Comparison of ENCODE assay signal across 10 mouse cellular contexts in the genomic region with DNA sequence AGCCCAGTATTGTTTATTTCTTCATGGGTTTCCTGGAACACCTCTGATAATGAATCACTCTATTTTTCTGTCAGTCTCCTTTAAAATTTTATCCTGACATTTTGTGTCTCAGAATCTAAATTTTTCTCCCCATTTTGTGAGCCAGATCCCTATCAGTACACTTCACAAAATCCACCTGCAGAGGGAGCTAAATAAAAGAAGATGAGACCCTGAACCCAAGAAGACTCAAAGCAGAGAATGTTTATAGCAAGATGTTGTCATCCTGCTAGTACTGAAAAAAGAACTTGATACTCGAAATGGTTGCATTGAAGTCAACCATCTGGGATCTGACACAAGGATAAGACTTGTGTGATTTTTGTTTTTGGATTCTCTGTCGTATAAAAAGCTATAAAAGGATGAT. TPM values are rescaled to one million over a fixed set of nuclear protein-coding genes. Genes with fewer than 3 reads are reported as not detected.
DNase-seq lines count a peak whose midpoint lies in the region; ATAC-seq and TF ChIP-seq lines count a peak whose summit lies in the region.
"Had no signal": no experiment of that assay in that cellular context is flagged by ENCODE, and none has a peak within 500 bp of the region (broad histone marks: within the 10 kb centered on the region; RNA-seq: fewer than 3 reads in every experiment).

No protein-coding gene starts in this region.

- H3K4me3 ChIP-seq in embryonic facial prominence, embryonic 11.5 days (ENCODE audit: low read depth, low read length) = no peak overlapping the region
- H3K4me3 ChIP-seq in embryonic facial prominence, embryonic 10.5 days = no peak overlapping the region
- H3K4me3 ChIP-seq in liver, embryonic 14.5 days (ENCODE audit: insufficient read depth in 1 of 2, low read depth in 2 of 2, low read length in 2 of 2) = no peak overlapping the region
- H3K4me3 ChIP-seq: myocyte had no signal

- intact Hi-C loops in heart, postnatal 10 days (cut with DNase I) = loop anchor here (5.0 kb wide), 1 partner anchor 36 kb away; no protein-coding TSS in a partner anchor

- no peak overlapping the region for H3K27ac ChIP-seq in embryonic facial prominence, embryonic 11.5 days (replicated peaks; ENCODE audit: low read depth, low read length)
- no peak overlapping the region for H3K27ac ChIP-seq in embryonic facial prominence, embryonic 10.5 days (replicated peaks)
- no peak overlapping the region for H3K27ac ChIP-seq in liver, embryonic 14.5 days

- H3K9me3 ChIP-seq in embryonic facial prominence, embryonic 11.5 days (replicated peaks; ENCODE audit: control insufficient read depth, low read length) = no peaks in the 10 kb centered on the region
- no peaks in the 10 kb centered on the region for H3K9me3 ChIP-seq in embryonic facial prominence, embryonic 10.5 days
- H3K9me3 ChIP-seq in liver, embryonic 14.5 days (ENCODE audit: control insufficient read depth, low read length) = no peaks in the 10 kb centered on the region

- no peaks in the 10 kb centered on the region for H3K36me3 ChIP-seq in embryonic facial prominence, embryonic 11.5 days (replicated peaks; ENCODE audit: control insufficient read depth, insufficient read depth, low read depth, low read length)
- peaks cover 6% of the 10 kb centered on the region; the same call in 1 of the 2 replicates for H3K36me3 ChIP-seq in embryonic facial prominence, embryonic 10.5 days (replicated peaks)
- no peaks in the 10 kb centered on the region for H3K36me3 ChIP-seq in liver, embryonic 14.5 days (replicated peaks; ENCODE audit: control insufficient read depth, insufficient read depth, low read depth)

- H3K4me1 ChIP-seq in embryonic facial prominence, embryonic 11.5 days (ENCODE audit: control insufficient read depth, insufficient read depth, low read length) = no peaks in the 10 kb centered on the region
- no peaks in the 10 kb centered on the region for H3K4me1 ChIP-seq in embryonic facial prominence, embryonic 10.5 days
- no peaks in the 10 kb centered on the region for H3K4me1 ChIP-seq in liver, embryonic 14.5 days (replicated peaks; ENCODE audit: control insufficient read depth in 2 of 2, insufficient read depth in 2 of 2, low read length in 1 of 2)

- TF ChIP-seq CTCF in liver, embryonic 14.5 days (IDR thresholded peaks at IDR 0.05; ENCODE audit: low read depth) = peak; percentile 22; the same call in 1 of the 2 replicates

- WGBS in embryonic facial prominence, embryonic 11.5 days = 48% methylated on average over 2 of the region's 2 CpGs
- WGBS in embryonic facial prominence, embryonic 10.5 days = 42% methylated on average over 2 of the region's 2 CpGs
- 45% methylated on average over 2 of the region's 2 CpGs for WGBS in liver, embryonic 14.5 days (ENCODE audit: insufficient replicate concordance)

- no peak for ATAC-seq in embryonic facial prominence, embryonic 11.5 days (replicated peaks; ENCODE audit: insufficient number of reproducible peaks, low FRiP score, low TSS enrichment, low read depth)
- ATAC-seq in liver, embryonic 14.5 days (ENCODE audit: insufficient read depth) = no peak
- ATAC-seq in monocyte, adult 5-6 weeks (replicated peaks; ENCODE audit: insufficient number of reproducible peaks, low FRiP score, low TSS enrichment, poor library complexity, severe bottlenecking) = no peak

- H3K27me3 ChIP-seq in embryonic facial prominence, embryonic 11.5 days (ENCODE audit: control insufficient read depth, insufficient read depth, low read length) = no peaks in the 10 kb centered on the region
- H3K27me3 ChIP-seq in embryonic facial prominence, embryonic 10.5 days (replicated peaks; ENCODE audit: low read depth, poor library complexity, severe bottlenecking) = no peaks in the 10 kb centered on the region
- H3K27me3 ChIP-seq in liver, embryonic 14.5 days (ENCODE audit: control insufficient read depth, insufficient read depth, low read length) = no peaks in the 10 kb centered on the region

- DNase-seq in embryonic facial prominence, embryonic 11.5 days (ENCODE audit: low spot score) = peak; percentile 63
- no peak for DNase-seq in embryonic facial prominence, embryonic 10.5 days (ENCODE audit: low spot score)
- DNase-seq in liver, embryonic 14.5 days (ENCODE audit: low read depth in 3 of 3, low spot score in 3 of 3) = peak in 1 of 3 experiments; percentile 14
- DNase-seq in liver = no peak
- DNase-seq in Muller cell, postnatal 12 days (ENCODE audit: inconsistent ontology term) = peak; percentile 42
- DNase-seq in lung, postnatal 36 days = peak; percentile 48
- no peak for DNase-seq in heart, postnatal 10 days
- DNase-seq: thymus, postnatal 36 days had no signal

- no peak for TF ChIP-seq EP300 in liver, embryonic 14.5 days (IDR thresholded peaks at IDR 0.05; ENCODE audit: low read depth)

- no peak overlapping the region for H3K9ac ChIP-seq in embryonic facial prominence, embryonic 11.5 days (replicated peaks; ENCODE audit: low read length)
- no peak overlapping the region for H3K9ac ChIP-seq in liver, embryonic 14.5 days (replicated peaks)

- no peak overlapping the region for H3K4me2 ChIP-seq in embryonic facial prominence, embryonic 11.5 days (ENCODE audit: low read depth, low read length)
- no peak overlapping the region for H3K4me2 ChIP-seq in liver, embryonic 14.5 days (ENCODE audit: low read depth)

RNA-seq across cellular contexts. Expression of gene Spag9, which starts 40.1 kb away (rescaled TPM):
- polyA plus RNA-seq in embryonic facial prominence, embryonic 11.5 days (2014; fragmentation: Nextera tagmentation; extraction: Ambion mirVana) = 42.4 and 42.9 TPM in 2 replicates
- 35.5 and 39.4 TPM in 2 replicates for polyA plus RNA-seq in embryonic facial prominence, embryonic 10.5 days (2016; fragmentation: Nextera tagmentation; extraction: Ambion mirVana)
- polyA plus RNA-seq in liver, embryonic 14.5 days (2012; rRNA removed) = 4.2 and 6.9 TPM in 2 replicates
- 10.8 and 12.4 TPM in 2 replicates for polyA plus RNA-seq in liver, embryonic 14.5 days (2014; fragmentation: Nextera tagmentation; extraction: Ambion mirVana)
- total RNA-seq in monocyte, adult 5-6 weeks (2017) = 140 to 171 TPM (median 156 TPM) in 3 replicates
- total RNA-seq in heart, postnatal 10 days (2021) = 100 to 1,000 TPM; 165 TPM

Comparison
In these comparisons a context has a peak if more than half of its experiments do, and no peak if none do; other contexts are left out.
1. DNase-seq: peak in embryonic facial prominence, embryonic 11.5 days (single experiment), Muller cell, postnatal 12 days (single experiment) and lung, postnatal 36 days (single experiment); none in embryonic facial prominence, embryonic 10.5 days (single experiment), liver (single experiment) and heart, postnatal 10 days (0 of 2).